Mouse (Mus musculus): Measurements from ENCODE around the gene Cd59b.
A peak's percentile ranks its signal among the peaks of the same experiment; 100 is the strongest.

The Cd59b gene

GRCm38 (mm10) chr2:104069704-104070185 is at the start of gene Cd59b:
Gene Cd59b, plus strand, starts transcription at chr2:104069849.
- DNase-seq (ENCODE audit: low spot score in 2 of 2) = no peak

GRCm38 (mm10) chr2:104023096-104023495 is 46.6 kb upstream of the Cd59b start:
- DNase-seq (ENCODE audit: low spot score in 2 of 2) = no peak

- no peak for DNase-seq (ENCODE audit: low spot score in 2 of 2)
Measured at GRCm38 (mm10) chr2:104024656-104025055, 45.0 kb upstream of the Cd59b start.

GRCm38 (mm10) chr2:104027458-104028138 is 42.1 kb upstream of the Cd59b start, which contains the start of gene Fbxo3:
Gene Fbxo3, plus strand, starts transcription at chr2:104027721.
- DNase-seq (ENCODE audit: low spot score in 2 of 2) = peak; percentile 76 to 79

- DNase-seq (ENCODE audit: low spot score in 2 of 2) = no peak
Measured at GRCm38 (mm10) chr2:104028139-104028723, 41.4 kb upstream of the Cd59b start, which contains the start of gene 4931422A03Rik. Gene 4931422A03Rik, minus strand, starts transcription at chr2:104028361.

- no peak for DNase-seq (ENCODE audit: low spot score in 2 of 2)
Measured at GRCm38 (mm10) chr2:104029074-104029473, 40.6 kb upstream of the Cd59b start.

- DNase-seq (ENCODE audit: low spot score in 2 of 2) = no peak
Measured at GRCm38 (mm10) chr2:104030381-104030780, 39.3 kb upstream of the Cd59b start.

GRCm38 (mm10) chr2:104032056-104032455 is 37.6 kb upstream of the Cd59b start:
- no peak for DNase-seq (ENCODE audit: low spot score in 2 of 2)

GRCm38 (mm10) chr2:104034832-104035472 is 34.7 kb upstream of the Cd59b start:
- peak in 1 of 2 experiments; percentile 54 for DNase-seq (ENCODE audit: low spot score in 2 of 2)

- no peak for DNase-seq (ENCODE audit: low spot score in 2 of 2)
Measured at GRCm38 (mm10) chr2:104035595-104035994, 34.1 kb upstream of the Cd59b start.

GRCm38 (mm10) chr2:104036316-104036715 is 33.3 kb upstream of the Cd59b start:
- no peak for DNase-seq (ENCODE audit: low spot score in 2 of 2)

- no peak for DNase-seq (ENCODE audit: low spot score in 2 of 2)
Measured at GRCm38 (mm10) chr2:104038236-104038635, 31.4 kb upstream of the Cd59b start.

- DNase-seq (ENCODE audit: low spot score in 2 of 2) = no peak
Measured at GRCm38 (mm10) chr2:104041632-104042031, 28.0 kb upstream of the Cd59b start.

- no peak for DNase-seq (ENCODE audit: low spot score in 2 of 2)
Measured at GRCm38 (mm10) chr2:104042766-104043165, 26.9 kb upstream of the Cd59b start.

GRCm38 (mm10) chr2:104043624-104044478 is 25.8 kb upstream of the Cd59b start:
- no peak for DNase-seq (ENCODE audit: low spot score in 2 of 2)

- DNase-seq (ENCODE audit: low spot score in 2 of 2) = no peak
Measured at GRCm38 (mm10) chr2:104044479-104045080, 25.1 kb upstream of the Cd59b start.

- DNase-seq (ENCODE audit: low spot score in 2 of 2) = no peak
Measured at GRCm38 (mm10) chr2:104058381-104058780, 11.3 kb upstream of the Cd59b start.

- DNase-seq (ENCODE audit: low spot score in 2 of 2) = no peak
Measured at GRCm38 (mm10) chr2:104058954-104059353, 10.7 kb upstream of the Cd59b start.

GRCm38 (mm10) chr2:104059786-104060185 is 9.9 kb upstream of the Cd59b start:
- no peak for DNase-seq (ENCODE audit: low spot score in 2 of 2)

- no peak for DNase-seq (ENCODE audit: low spot score in 2 of 2)
Measured at GRCm38 (mm10) chr2:104060996-104061395, 8.7 kb upstream of the Cd59b start.

- no peak for DNase-seq (ENCODE audit: low spot score in 2 of 2)
Measured at GRCm38 (mm10) chr2:104062665-104063064, 7.0 kb upstream of the Cd59b start.

Measured in frontal cortex, postnatal 10 days (tissue).